Mouse (Mus musculus) MEL (cell line): ENCODE measurements around the gene Oit3. TPM values are rescaled to one million over a fixed set of nuclear protein-coding genes. Genes with fewer than 3 reads are reported as not detected.

ENCODE experiments used
- DNase-seq: peaks from one replicate; pipeline ENCODE4 v3.0.0; 2011; ENCODE audit warnings: low read depth, low spot score
- H3K27ac ChIP-seq: 2 replicates; pipeline ENCODE4 v1.5.1; 2012; ENCODE audit warnings: low read depth, mild to moderate bottlenecking, control low read depth, low read length, moderate library complexity; ENCODE audit not compliant: control insufficient read depth
- H3K27me3 ChIP-seq, 2 experiments: fragments of 150-350 bp in 1 of 2; sonication (generic) in 1 of 2; 2 replicates each; pipeline ENCODE4 v1.6.1; 2012; ENCODE audit warnings: low read length in 2 of 2, mild to moderate bottlenecking in 2 of 2, improper control_type of control experiment in 1 of 2, moderate library complexity in 1 of 2; ENCODE audit not compliant: insufficient read depth in 2 of 2, control insufficient read depth in 1 of 2
- H3K36me3 ChIP-seq, 2 experiments: 2 replicates each; pipeline ENCODE4 v1.6.1; 2012 to 2014; ENCODE audit warnings: low read length in 2 of 2, improper control_type of control experiment in 1 of 2, inconsistent platforms in 1 of 2, mild to moderate bottlenecking in 1 of 2; ENCODE audit not compliant: insufficient read depth in 2 of 2, control insufficient read depth in 1 of 2
- H3K4me1 ChIP-seq, 2 experiments: fragments of 150-350 bp in 1 of 2; sonication (generic) in 1 of 2; 2 replicates each; pipeline ENCODE4 v1.6.1; 2012; ENCODE audit warnings: low read length in 2 of 2, improper control_type of control experiment in 1 of 2, mild to moderate bottlenecking in 1 of 2; ENCODE audit not compliant: insufficient read depth in 2 of 2, control insufficient read depth in 1 of 2
- H3K4me3 ChIP-seq, 2 experiments: fragments of 150-350 bp in 1 of 2; sonication (generic) in 1 of 2; 2 replicates each; pipeline ENCODE4 v1.5.1; 2012; ENCODE audit warnings: low read depth in 2 of 2, low read length in 2 of 2, mild to moderate bottlenecking in 2 of 2, moderate library complexity in 2 of 2, control low read depth in 1 of 2, improper control_type of control experiment in 1 of 2; ENCODE audit not compliant: control insufficient read depth in 1 of 2, insufficient read depth in 1 of 2
- H3K79me2 ChIP-seq: 2 replicates; pipeline ENCODE4 v1.6.1; 2012; ENCODE audit warnings: mild to moderate bottlenecking, low read length, moderate library complexity; ENCODE audit not compliant: control insufficient read depth, poor library complexity, insufficient read depth
- H3K9ac ChIP-seq: 2 replicates; pipeline ENCODE4 v1.6.1; 2012; ENCODE audit warnings: low read depth, mild to moderate bottlenecking, control low read depth, low read length, moderate library complexity; ENCODE audit not compliant: control insufficient read depth, poor library complexity, severe bottlenecking
- H3K9me3 ChIP-seq: fragments of 150-350 bp; sonication (generic); replicated peaks from 2 replicates; pipeline ENCODE4 v1.6.1; 2012; ENCODE audit warnings: mild to moderate bottlenecking, low read length, improper control_type of control experiment, moderate library complexity; ENCODE audit not compliant: insufficient read depth
- CTCF ChIP-seq, 3 experiments: IDR thresholded peaks in 2 of 3; conservative IDR thresholded peaks in 1 of 3; 2 replicates each; pipeline ENCODE4 v1.5.1; 2011 to 2012; ENCODE audit warnings: low read length in 3 of 3, low read depth in 2 of 3, mild to moderate bottlenecking in 2 of 3, improper control_type of control experiment in 1 of 3, inconsistent platforms in 1 of 3, mixed read lengths in 1 of 3, moderate library complexity in 1 of 3; ENCODE audit not compliant: control insufficient read depth in 1 of 3, insufficient read depth in 1 of 3, poor library complexity in 1 of 3, severe bottlenecking in 1 of 3
- EP300 ChIP-seq, 2 experiments: IDR thresholded peaks; 2 replicates each; pipeline ENCODE4 v1.6.1; 2011; ENCODE audit warnings: improper control_type of control experiment in 2 of 2, low read length in 2 of 2, low read depth in 1 of 2, mild to moderate bottlenecking in 1 of 2
- KAT2A ChIP-seq: conservative IDR thresholded peaks from 2 replicates; pipeline ENCODE4 v1.6.1; 2012; ENCODE audit warnings: low read depth, low read length, improper control_type of control experiment, inconsistent platforms
- MXI1 ChIP-seq: IDR thresholded peaks from 2 replicates; pipeline ENCODE4 v1.6.1; 2011; ENCODE audit warnings: mild to moderate bottlenecking, low read depth, low read length, improper control_type of control experiment
- MYC ChIP-seq: IDR thresholded peaks from 2 replicates; pipeline ENCODE4 v1.6.1; 2011; ENCODE audit warnings: low read depth, mild to moderate bottlenecking, low read length, improper control_type of control experiment, moderate library complexity
- NRF1 ChIP-seq: IDR thresholded peaks from 2 replicates; pipeline ENCODE4 v1.6.1; 2014; ENCODE audit warnings: low read depth, mild to moderate bottlenecking, inconsistent platforms, low read length, improper control_type of control experiment, moderate library complexity; ENCODE audit not compliant: poor library complexity, insufficient read depth, severe bottlenecking
- POLR2AphosphoS2 ChIP-seq: IDR thresholded peaks from 2 replicates; pipeline ENCODE4 v1.6.1; 2011; ENCODE audit warnings: low read length, improper control_type of control experiment
- POLR2AphosphoS5 ChIP-seq: IDR thresholded peaks from 2 replicates; pipeline ENCODE4 v1.6.1; 2012; ENCODE audit warnings: low read depth, borderline replicate concordance, mild to moderate bottlenecking, inconsistent platforms, low read length, moderate library complexity, mixed read lengths
- RAD21 ChIP-seq: IDR thresholded peaks from 2 replicates; pipeline ENCODE4 v1.6.1; 2011; ENCODE audit warnings: mild to moderate bottlenecking, low read depth, low read length, improper control_type of control experiment
- UBTF ChIP-seq: IDR thresholded peaks from 2 replicates; pipeline ENCODE4 v1.6.1; 2012; ENCODE audit warnings: low read depth, mild to moderate bottlenecking, inconsistent platforms, low read length, improper control_type of control experiment, moderate library complexity, borderline replicate concordance; ENCODE audit not compliant: insufficient read depth
- USF1 ChIP-seq: IDR thresholded peaks from 2 replicates; pipeline ENCODE4 v1.6.1; 2014; ENCODE audit warnings: low read depth, mild to moderate bottlenecking, inconsistent platforms, low read length, improper control_type of control experiment, moderate library complexity
- ZMIZ1 ChIP-seq: IDR thresholded peaks from 2 replicates; pipeline ENCODE4 v1.6.1; 2012; ENCODE audit warnings: low read depth, mild to moderate bottlenecking, inconsistent platforms, low read length, improper control_type of control experiment, moderate library complexity
- polyA plus RNA-seq, 2 experiments: library from polyadenylated mRNA; stranded (reverse) in 1 of 2; unstranded in 1 of 2; fragments of >175 nt in 1 of 2; fragments of >200 nt in 1 of 2; gene quantifications; 2 replicates each; pipeline versions ENCODE4 v1.2.1 to v1.2.4; 2012; ENCODE audit warnings: low replicate concordance in 2 of 2, low read depth in 1 of 2; ENCODE audit not compliant: insufficient read length in 2 of 2, insufficient read depth in 1 of 2, missing spikeins in 1 of 2
- total RNA-seq: library from RNA; depleted of rRNA; stranded (reverse); fragments of 300-350 nt; gene quantifications from 2 replicates; pipeline ENCODE4 v1.2.3, GENCODE M21; 2012

The Oit3 gene
- total and polyA plus RNA-seq, 3 experiments, result 0.07 TPM; not detected in 2

GRCm38 (mm10) chr10:59487351-59487750 is 45.8 kb upstream of the Oit3 start:
- Histone ChIP-seq H3K27ac (no peak overlapping the region), H3K9me3 (no peaks in the 10 kb centered on the region), H3K4me1 (no peaks in the 10 kb centered on the region), H3K9ac (no peak overlapping the region), H3K4me3 (no peak overlapping the region), H3K36me3 (no peaks in the 10 kb centered on the region), H3K79me2 (no peaks in the 10 kb centered on the region), H3K27me3 (no peaks in the 10 kb centered on the region)
- DNase-seq, result no peak
- no peak for TF ChIP-seq KAT2A
- no peak for TF ChIP-seq RAD21
- no peak for TF ChIP-seq USF1
- TF ChIP-seq POLR2AphosphoS5, result no peak

DNA sequence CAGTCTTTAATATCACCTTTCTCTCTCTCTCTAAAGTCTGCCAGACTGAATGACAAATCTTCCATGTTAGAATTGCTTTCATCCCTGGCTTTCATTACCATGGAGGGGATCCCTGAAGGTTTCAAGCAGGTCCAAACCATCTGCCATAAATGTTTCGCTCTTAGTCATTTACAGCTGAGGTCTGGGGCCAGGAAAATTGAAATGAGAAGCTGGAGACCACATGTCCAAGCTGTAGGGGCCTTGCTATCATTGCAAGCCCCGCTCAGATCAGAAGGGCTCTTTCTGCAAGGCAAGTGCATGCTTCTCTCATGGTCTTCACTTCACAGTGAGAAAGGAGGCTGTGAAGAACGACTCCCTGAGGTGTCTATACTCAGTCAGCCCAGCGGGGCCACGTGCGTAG is 42.7 kb upstream of the Oit3 start:
- H3K27ac ChIP-seq, result no peak overlapping the region
- no peaks in the 10 kb centered on the region for H3K36me3 ChIP-seq
- no peaks in the 10 kb centered on the region for H3K9me3 ChIP-seq
- no peak overlapping the region for H3K4me3 ChIP-seq
- no peaks in the 10 kb centered on the region for H3K27me3 ChIP-seq
- H3K79me2 ChIP-seq, result no peaks in the 10 kb centered on the region
- H3K9ac ChIP-seq, result no peak overlapping the region
- no peaks in the 10 kb centered on the region for H3K4me1 ChIP-seq
- TF ChIP-seq CTCF (IDR thresholded peaks at IDR 0.05 in 2 of 3, conservative IDR thresholded peaks at IDR 0.05 in 1 of 3; ENCODE audit: control insufficient read depth in 1 of 3, insufficient read depth in 1 of 3, low read depth in 2 of 3, low read length in 3 of 3, poor library complexity in 1 of 3, severe bottlenecking in 1 of 3) (no peak), ZMIZ1 (no peak), POLR2AphosphoS2 (no peak)
- DNase-seq, result no peak

DNA sequence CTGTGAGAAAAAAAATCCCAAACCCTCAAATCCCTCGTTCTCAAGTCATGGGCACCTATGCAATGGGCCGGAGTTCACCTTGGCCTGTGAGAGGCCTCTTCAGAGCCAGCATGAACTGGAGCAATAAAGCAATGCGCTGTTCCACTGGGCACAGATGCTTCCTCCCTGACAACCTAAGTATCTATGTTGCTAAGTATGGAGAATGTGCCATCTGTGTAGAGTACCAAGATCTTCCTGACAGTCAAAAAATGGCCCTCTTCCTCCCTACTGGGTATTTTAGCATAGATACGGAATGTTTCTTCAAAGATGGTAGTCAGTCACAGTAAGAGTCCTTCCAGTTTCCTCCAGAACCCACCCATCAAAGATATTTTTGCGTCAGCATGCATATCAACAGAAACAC is 39.8 kb upstream of the Oit3 start:
- H3K9me3 ChIP-seq, result no peaks in the 10 kb centered on the region
- H3K36me3 ChIP-seq, result no peaks in the 10 kb centered on the region
- DNase-seq, result no peak
- no peak overlapping the region for H3K9ac ChIP-seq
- TF ChIP-seq POLR2AphosphoS2 (no peak), UBTF (no peak), EP300 (IDR thresholded peaks at IDR 0.05; ENCODE audit: low read depth in 1 of 2, low read length in 2 of 2) (no peak), MYC (no peak), MXI1 (no peak), NRF1 (no peak)
- no peaks in the 10 kb centered on the region for H3K4me1 ChIP-seq
- no peaks in the 10 kb centered on the region for H3K27me3 ChIP-seq
- H3K79me2 ChIP-seq, result no peaks in the 10 kb centered on the region
- no peak overlapping the region for H3K4me3 ChIP-seq
- H3K27ac ChIP-seq, result no peak overlapping the region
